Comparison of ENCODE assay signal across 18 mouse cellular contexts in genomic region chr17:28315611-28316160, GRCm38 (mm10). TPM values are rescaled to one million over a fixed set of nuclear protein-coding genes. Genes with fewer than 3 reads are reported as not detected.
DNase-seq lines count a peak whose midpoint lies in the region; ATAC-seq lines count a peak whose summit lies in the region.
"Had no signal": no experiment of that assay in that cellular context is flagged by ENCODE, and none has a peak within 500 bp of the region (broad histone marks: within the 10 kb centered on the region; RNA-seq: fewer than 3 reads in every experiment).

No protein-coding gene starts in this region.

- no peak for DNase-seq in heart, adult 8-10 months (ENCODE audit: low spot score)
- DNase-seq in liver, embryonic 13.5 days: no peak
- no peak for DNase-seq in liver
- peak; percentile 54 for DNase-seq in MN1 (ENCODE audit: low spot score)
- no peak for DNase-seq in layer of hippocampus, adult 11-12 months (ENCODE audit: low spot score)
- DNase-seq in adrenal gland, postnatal 25 days: no peak
- DNase-seq: gastrocnemius, postnatal 25 days; lung, postnatal 36 days; right cerebral cortex, adult 18-20 months; thymus, postnatal 25 days had no signal

- H3K4me2 ChIP-seq in heart, embryonic 13.5 days: no peak overlapping the region
- no peak overlapping the region for H3K4me2 ChIP-seq in liver, embryonic 13.5 days
- H3K4me2 ChIP-seq in embryonic facial prominence, embryonic 12.5 days (replicated peaks): 0 out of 2 replicates have a peak overlapping the region, but pooled peaks have one; percentile 4
- H3K4me2 ChIP-seq: liver, embryonic 12.5 days; midbrain, embryonic 11.5 days had no signal

- H3K36me3 ChIP-seq in heart, embryonic 13.5 days: peaks cover 50% of the 10 kb centered on the region
- H3K36me3 ChIP-seq in liver, embryonic 13.5 days: peaks cover 47% of the 10 kb centered on the region
- peaks cover 39% of the 10 kb centered on the region for H3K36me3 ChIP-seq in embryonic facial prominence, embryonic 12.5 days

- 84% methylated on average over 20 of the region's 20 CpGs for WGBS in heart, embryonic 13.5 days
- WGBS in liver, embryonic 13.5 days (ENCODE audit: insufficient replicate concordance): 87% methylated on average over 20 of the region's 20 CpGs
- WGBS in embryonic facial prominence, embryonic 12.5 days: 63% methylated on average over 20 of the region's 20 CpGs

- H3K27me3 ChIP-seq in heart, embryonic 13.5 days (replicated peaks): no peaks in the 10 kb centered on the region
- no peaks in the 10 kb centered on the region for H3K27me3 ChIP-seq in liver, embryonic 13.5 days
- H3K27me3 ChIP-seq in embryonic facial prominence, embryonic 12.5 days: no peaks in the 10 kb centered on the region
- H3K27me3 ChIP-seq: liver, embryonic 12.5 days had no signal

- no peak overlapping the region for H3K27ac ChIP-seq in heart, embryonic 13.5 days (replicated peaks)
- H3K27ac ChIP-seq in liver, embryonic 13.5 days: no peak overlapping the region
- H3K27ac ChIP-seq in embryonic facial prominence, embryonic 12.5 days: no peak overlapping the region
- H3K27ac ChIP-seq: stomach, postnatal 0 days had no signal

- no peak overlapping the region for H3K4me3 ChIP-seq in heart, embryonic 13.5 days
- no peak overlapping the region for H3K4me3 ChIP-seq in liver, embryonic 13.5 days (replicated peaks)
- no peak overlapping the region for H3K4me3 ChIP-seq in embryonic facial prominence, embryonic 12.5 days
- H3K4me3 ChIP-seq: liver, embryonic 12.5 days had no signal

- H3K9me3 ChIP-seq in heart, embryonic 13.5 days: no peaks in the 10 kb centered on the region
- no peaks in the 10 kb centered on the region for H3K9me3 ChIP-seq in liver, embryonic 13.5 days (replicated peaks)
- no peaks in the 10 kb centered on the region for H3K9me3 ChIP-seq in embryonic facial prominence, embryonic 12.5 days
- H3K9me3 ChIP-seq: liver, embryonic 12.5 days had no signal

- peaks cover 23% of the 10 kb centered on the region for H3K4me1 ChIP-seq in heart, embryonic 13.5 days
- H3K4me1 ChIP-seq in liver, embryonic 13.5 days (replicated peaks): peaks cover 62% of the 10 kb centered on the region
- peaks cover 17% of the 10 kb centered on the region for H3K4me1 ChIP-seq in embryonic facial prominence, embryonic 12.5 days

- H3K9ac ChIP-seq in heart, embryonic 13.5 days: peak overlapping the region; percentile 56; the same call in 1 of the 2 replicates
- peak overlapping the region; percentile 51; the same call in 1 of the 2 replicates for H3K9ac ChIP-seq in liver, embryonic 13.5 days
- H3K9ac ChIP-seq in embryonic facial prominence, embryonic 12.5 days: peak overlapping the region; percentile 15; the same call in 1 of the 2 replicates
- H3K9ac ChIP-seq: liver, embryonic 12.5 days had no signal

- ATAC-seq in heart, embryonic 13.5 days (ENCODE audit: extremely low read depth, insufficient number of reproducible peaks, low FRiP score, low TSS enrichment): no peak
- ATAC-seq in liver, embryonic 13.5 days (ENCODE audit: low read depth): no peak
- ATAC-seq in embryonic facial prominence, embryonic 12.5 days (ENCODE audit: insufficient number of reproducible peaks, insufficient read depth, low FRiP score, low TSS enrichment): no peak
- ATAC-seq: liver, embryonic 12.5 days had no signal

RNA-seq across cellular contexts. Expression of gene Fance, which starts 2.4 kb away (rescaled TPM):
- polyA plus RNA-seq in heart, embryonic 13.5 days (2015; fragmentation: Nextera tagmentation; extraction: Ambion mirVana): 19.3 and 22.2 TPM in 2 replicates
- total RNA-seq in heart, adult 8-10 months (2022): 10 to 100 TPM in 3 of 4 experiments, 1 to 10 TPM in 1; 9.2 to 15.2 (median 12.3) TPM
- polyA plus RNA-seq in liver, embryonic 13.5 days (2015; fragmentation: Nextera tagmentation; extraction: Ambion mirVana): 11.3 and 13.5 TPM in 2 replicates
- polyA plus RNA-seq in embryonic facial prominence, embryonic 12.5 days (2016; fragmentation: Nextera tagmentation; extraction: Ambion mirVana): 37.0 and 38.4 TPM in 2 replicates
- total RNA-seq in adrenal gland, postnatal 25 days (2021): 34.6 and 35.0 TPM in 2 replicates

RNA-seq across cellular contexts. Expression of gene Rpl10a, which starts 12.6 kb away (rescaled TPM):
- 389 and 419 TPM in 2 replicates for polyA plus RNA-seq in heart, embryonic 13.5 days (2015; fragmentation: Nextera tagmentation; extraction: Ambion mirVana)
- 100 to 1,000 TPM; 377 to 423 (median 382) TPM for total RNA-seq in heart, adult 8-10 months (2022)
- polyA plus RNA-seq in liver, embryonic 13.5 days (2015; fragmentation: Nextera tagmentation; extraction: Ambion mirVana): 372 and 464 TPM in 2 replicates
- 496 and 505 TPM in 2 replicates for polyA plus RNA-seq in embryonic facial prominence, embryonic 12.5 days (2016; fragmentation: Nextera tagmentation; extraction: Ambion mirVana)
- total RNA-seq in adrenal gland, postnatal 25 days (2021): 789 and 848 TPM in 2 replicates

RNA-seq across cellular contexts. Expression of gene Tead3, which starts 34.9 kb away (rescaled TPM):
- 5.9 and 7.3 TPM in 2 replicates for polyA plus RNA-seq in heart, embryonic 13.5 days (2015; fragmentation: Nextera tagmentation; extraction: Ambion mirVana)
- total RNA-seq in heart, adult 8-10 months (2022): 10 to 100 TPM in 3 of 4 experiments, 1 to 10 TPM in 1; 8.4 to 15.6 (median 11.7) TPM
- polyA plus RNA-seq in liver, embryonic 13.5 days (2015; fragmentation: Nextera tagmentation; extraction: Ambion mirVana): 0.76 and 0.96 TPM in 2 replicates
- 14.1 and 17.9 TPM in 2 replicates for polyA plus RNA-seq in embryonic facial prominence, embryonic 12.5 days (2016; fragmentation: Nextera tagmentation; extraction: Ambion mirVana)
- total RNA-seq in adrenal gland, postnatal 25 days (2021): 10.4 and 13.6 TPM in 2 replicates
- total RNA-seq: common myeloid progenitor, adult 5-6 weeks had no signal

RNA-seq across cellular contexts. Expression of gene Tulp1, which starts 49.3 kb away (rescaled TPM):
- polyA plus RNA-seq in heart, embryonic 13.5 days (2015; fragmentation: Nextera tagmentation; extraction: Ambion mirVana): 4.1 TPM in 2 replicates
- not detected for total RNA-seq in heart, adult 8-10 months (2022)
- polyA plus RNA-seq in liver, embryonic 13.5 days (2015; fragmentation: Nextera tagmentation; extraction: Ambion mirVana): 0.52 and 1.3 TPM in 2 replicates
- polyA plus RNA-seq in embryonic facial prominence, embryonic 12.5 days (2016; fragmentation: Nextera tagmentation; extraction: Ambion mirVana): 8.4 and 9.3 TPM in 2 replicates
- total RNA-seq in adrenal gland, postnatal 25 days (2021): not detected in 2 replicates
- total RNA-seq: common myeloid progenitor, adult 5-6 weeks; gastrocnemius, postnatal 25 days; left cerebral cortex, adult 18-20 months had no signal
- polyA plus RNA-seq: frontal cortex, adult 2 months had no signal
